Mouse (Mus musculus): ENCODE measurements around the gene Rela. TPM values are rescaled to one million over a fixed set of nuclear protein-coding genes. Genes with fewer than 3 reads are reported as not detected.

The Rela gene
- polyA plus RNA-seq, 1 experiment from 2014 or later = 50.1 TPM

DNA sequence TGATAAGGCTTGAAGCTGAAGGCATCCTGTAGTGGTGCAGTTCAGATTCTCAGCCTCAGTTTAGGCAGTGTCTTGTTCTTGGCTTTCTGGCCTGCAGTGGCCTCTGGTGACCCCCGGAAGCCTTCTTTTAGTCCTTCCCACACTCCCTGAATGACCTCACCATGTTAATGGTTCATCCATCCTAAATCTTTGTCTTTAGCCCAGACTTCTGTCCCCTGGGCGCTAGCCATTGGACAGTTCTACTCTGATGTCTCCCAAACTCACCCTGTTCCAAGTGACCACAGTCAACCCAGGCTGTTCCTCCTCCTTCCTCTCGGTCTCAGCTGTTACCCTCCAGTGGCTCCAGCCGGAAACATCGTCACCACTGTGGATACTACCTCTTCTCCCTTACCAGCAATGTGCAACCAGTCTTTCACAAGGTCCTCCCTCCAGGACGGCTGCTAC lies 12.0 kb downstream of the Rela start:
- ATAC-seq = peak; percentile 30
- Histone ChIP-seq H3K4me2 (replicated peaks; ENCODE audit: low read depth, low read length) (peak overlapping the region; percentile 50), H3K36me3 (ENCODE audit: insufficient read depth, low read length) (peaks cover 52% of the 10 kb centered on the region), H3K4me3 (ENCODE audit: low read depth, low read length) (no peak overlapping the region), H3K27me3 (replicated peaks; ENCODE audit: insufficient read depth, low read length) (no peaks in the 10 kb centered on the region), H3K9ac (replicated peaks; ENCODE audit: low read depth) (no peak overlapping the region), H3K9me3 (ENCODE audit: low read length) (no peaks in the 10 kb centered on the region), H3K27ac (ENCODE audit: low read length) (peak overlapping the region; percentile 87), H3K4me1 (ENCODE audit: insufficient read depth, low read depth, low read length) (peaks cover 3% of the 10 kb centered on the region; the same call in 1 of the 2 replicates)
- TF ChIP-seq CTCF (IDR thresholded peaks at IDR 0.05) (no peak), EP300 (IDR thresholded peaks at IDR 0.05) (no peak)
- peak; percentile 60 for DNase-seq (ENCODE audit: low spot score)
- WGBS = 65% methylated on average over 6 of the region's 6 CpGs

DNA sequence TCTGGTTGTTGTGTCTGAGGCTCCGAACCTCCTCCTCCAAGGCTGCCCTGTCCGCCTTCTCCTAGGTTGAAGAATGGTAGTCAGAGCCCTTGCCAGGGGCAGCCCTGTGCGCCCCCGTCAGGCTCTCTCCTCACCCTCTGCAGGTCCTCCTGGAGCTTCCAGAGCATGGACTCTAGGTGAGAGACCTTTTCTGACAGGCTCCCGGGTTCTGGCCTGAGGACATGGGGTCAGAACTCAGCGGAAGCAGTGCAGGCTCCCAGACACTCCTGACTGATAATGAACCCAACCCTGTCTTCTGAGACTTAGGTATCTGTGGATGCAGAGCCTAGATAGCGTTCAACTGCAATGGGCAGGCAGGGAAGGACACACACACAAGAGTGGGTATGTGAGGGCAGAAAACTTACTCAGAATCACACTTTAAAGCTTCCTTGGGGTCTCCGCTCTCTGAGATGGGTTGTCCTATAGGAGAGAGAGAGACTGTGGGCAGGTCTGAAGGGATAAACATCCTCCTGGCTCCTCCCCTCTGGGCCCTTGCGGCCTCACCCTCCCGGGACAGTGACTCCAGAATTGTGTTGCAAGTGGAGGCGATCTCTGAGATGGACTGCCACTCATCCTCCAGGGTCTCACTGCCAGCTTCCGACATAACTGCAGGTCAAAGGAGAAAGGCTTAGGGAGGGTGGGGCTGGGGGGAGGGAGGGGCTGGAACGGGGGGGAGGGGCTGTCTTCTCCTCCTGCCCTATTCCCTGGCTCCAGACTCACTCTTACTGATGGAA lies 14.4 kb downstream of the Rela start:
- H3K27ac ChIP-seq (ENCODE audit: low read length) = no peak overlapping the region
- H3K4me1 ChIP-seq (ENCODE audit: insufficient read depth, low read depth, low read length) = peaks cover 3% of the 10 kb centered on the region; the same call in 1 of the 2 replicates
- H3K9me3 ChIP-seq (ENCODE audit: low read length) = no peaks in the 10 kb centered on the region
- DNase-seq (ENCODE audit: low spot score) (peak; percentile 19), ATAC-seq (no peak)
- H3K9ac ChIP-seq (replicated peaks; ENCODE audit: low read depth) = no peak overlapping the region
- WGBS = 69% methylated on average over 12 of the region's 13 CpGs
- H3K27me3 ChIP-seq (replicated peaks; ENCODE audit: insufficient read depth, low read length) = no peaks in the 10 kb centered on the region
- H3K36me3 ChIP-seq (ENCODE audit: insufficient read depth, low read length) = peaks cover 30% of the 10 kb centered on the region
- TF ChIP-seq CTCF (IDR thresholded peaks at IDR 0.05) = no peak
- TF ChIP-seq EP300 (IDR thresholded peaks at IDR 0.05) = no peak
- H3K4me2 ChIP-seq (replicated peaks; ENCODE audit: low read depth, low read length) = no peak overlapping the region
- H3K4me3 ChIP-seq (ENCODE audit: low read depth, low read length) = no peak overlapping the region

DNA sequence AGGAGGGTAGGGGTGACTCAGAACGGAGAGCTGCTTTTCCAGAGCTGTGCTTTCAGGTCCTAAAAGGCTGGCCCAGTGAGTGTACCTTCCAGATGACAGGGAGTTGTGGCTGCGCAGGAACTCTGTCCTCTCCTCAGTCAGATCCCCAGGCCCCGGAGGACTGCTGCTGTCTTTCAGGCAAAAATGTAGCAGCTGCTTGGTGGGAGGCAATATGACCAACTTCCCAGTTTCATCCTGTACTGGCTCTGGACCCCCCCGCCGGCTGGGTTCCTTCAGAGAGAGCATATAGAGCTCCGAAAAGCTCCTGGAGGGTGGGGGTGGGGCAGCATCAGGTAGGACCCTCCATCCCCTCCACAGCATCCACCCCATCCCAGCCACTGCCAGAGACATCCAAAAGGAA lies 15.3 kb downstream of the Rela start:
- Histone ChIP-seq H3K4me2 (replicated peaks; ENCODE audit: low read depth, low read length) (no peak overlapping the region), H3K4me3 (ENCODE audit: low read depth, low read length) (no peak overlapping the region), H3K36me3 (ENCODE audit: insufficient read depth, low read length) (peaks cover 21% of the 10 kb centered on the region), H3K27ac (ENCODE audit: low read length) (no peak overlapping the region), H3K27me3 (replicated peaks; ENCODE audit: insufficient read depth, low read length) (no peaks in the 10 kb centered on the region), H3K4me1 (ENCODE audit: insufficient read depth, low read depth, low read length) (peaks cover 3% of the 10 kb centered on the region; the same call in 1 of the 2 replicates), H3K9me3 (ENCODE audit: low read length) (no peaks in the 10 kb centered on the region), H3K9ac (replicated peaks; ENCODE audit: low read depth) (no peak overlapping the region)
- no peak for ATAC-seq
- no peak for DNase-seq (ENCODE audit: low spot score)
- TF ChIP-seq EP300 (IDR thresholded peaks at IDR 0.05) = no peak
- no peak for TF ChIP-seq CTCF (IDR thresholded peaks at IDR 0.05)
- 88% methylated on average over 6 of the region's 6 CpGs for WGBS

DNA sequence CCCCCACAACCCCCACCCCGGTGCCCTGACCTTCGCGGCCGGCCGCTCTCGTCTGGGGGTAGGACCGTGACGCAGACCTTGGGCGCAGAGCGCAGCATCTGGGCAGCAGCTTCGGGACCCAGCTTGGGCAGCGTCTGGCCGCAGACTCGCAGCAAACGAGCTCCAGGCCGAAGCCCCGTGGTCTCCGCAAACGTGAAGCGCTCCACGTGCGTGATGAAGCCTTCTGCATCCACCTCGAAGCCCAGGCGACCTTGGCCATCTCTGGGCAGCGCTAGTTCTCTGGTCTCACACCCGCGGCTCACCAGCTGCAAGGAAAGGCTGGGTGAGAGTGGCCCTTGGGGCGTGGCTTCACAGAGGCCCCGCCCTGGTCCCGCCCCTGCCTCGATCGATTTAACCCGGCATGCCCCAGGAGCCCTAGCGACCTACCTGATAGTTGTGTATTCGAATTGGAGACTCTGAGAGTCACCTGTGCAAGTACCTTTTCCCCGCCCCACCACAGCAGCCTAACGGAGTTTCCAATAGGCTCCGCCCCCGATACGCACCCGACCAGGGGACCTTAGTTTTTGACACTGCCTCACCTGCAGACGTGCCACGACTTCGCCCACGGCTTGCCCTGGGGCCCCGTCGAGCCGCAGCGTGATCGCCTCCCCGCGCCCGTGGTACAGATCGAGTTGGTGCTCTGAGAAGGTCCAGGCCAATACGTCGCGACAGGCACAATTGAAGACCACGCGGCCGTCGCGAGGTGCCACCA lies 16.9 kb downstream of the Rela start:
- Histone ChIP-seq H3K4me1 (ENCODE audit: insufficient read depth, low read depth, low read length) (peaks cover 1% of the 10 kb centered on the region; the same call in 1 of the 2 replicates), H3K9me3 (ENCODE audit: low read length) (no peaks in the 10 kb centered on the region), H3K4me2 (replicated peaks; ENCODE audit: low read depth, low read length) (peak overlapping the region; percentile 47), H3K27me3 (replicated peaks; ENCODE audit: insufficient read depth, low read length) (no peaks in the 10 kb centered on the region), H3K36me3 (ENCODE audit: insufficient read depth, low read length) (peaks cover 19% of the 10 kb centered on the region), H3K27ac (ENCODE audit: low read length) (no peak overlapping the region), H3K4me3 (ENCODE audit: low read depth, low read length) (peak overlapping the region; percentile 17), H3K9ac (replicated peaks; ENCODE audit: low read depth) (no peak overlapping the region)
- ATAC-seq (peak; percentile 47; the same call in 1 of the 2 replicates), DNase-seq (ENCODE audit: low spot score) (peak; percentile 22)
- no peak for TF ChIP-seq CTCF (IDR thresholded peaks at IDR 0.05)
- no peak for TF ChIP-seq EP300 (IDR thresholded peaks at IDR 0.05)
- WGBS = 30% methylated on average over 62 of the region's 62 CpGs

DNA sequence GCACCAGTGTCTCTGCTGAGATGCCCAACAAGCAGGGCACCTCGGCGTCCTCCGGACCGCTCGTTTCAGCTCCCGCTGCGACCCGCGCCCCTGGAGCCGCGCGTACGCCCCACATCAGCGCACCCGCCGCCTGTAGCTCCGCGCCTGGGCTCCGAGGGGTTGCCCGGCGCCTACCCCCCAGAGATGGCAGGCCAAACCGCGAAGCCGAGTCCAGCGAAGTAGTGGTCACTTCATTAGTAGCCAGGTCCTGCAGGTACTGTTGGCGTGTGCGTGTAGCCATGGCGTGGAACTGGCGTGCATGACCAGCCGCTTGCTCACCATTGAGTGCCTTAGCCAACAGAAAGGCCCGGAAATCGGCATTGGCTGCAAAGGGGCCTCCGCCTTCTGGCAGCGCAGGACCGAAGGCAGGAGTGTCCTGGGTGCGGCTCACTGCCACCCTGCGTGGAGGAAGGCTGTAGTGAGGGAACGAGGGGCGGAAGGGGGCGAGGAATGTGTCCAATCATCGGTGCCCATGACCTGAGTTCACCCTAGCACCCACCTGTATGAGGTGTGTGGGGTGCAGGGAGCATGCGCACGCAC lies 17.5 kb downstream of the Rela start:
- Histone ChIP-seq H3K36me3 (ENCODE audit: insufficient read depth, low read length) (peaks cover 19% of the 10 kb centered on the region), H3K9me3 (ENCODE audit: low read length) (no peaks in the 10 kb centered on the region), H3K27me3 (replicated peaks; ENCODE audit: insufficient read depth, low read length) (no peaks in the 10 kb centered on the region), H3K4me2 (replicated peaks; ENCODE audit: low read depth, low read length) (peak overlapping the region; percentile 47), H3K27ac (ENCODE audit: low read length) (no peak overlapping the region), H3K9ac (replicated peaks; ENCODE audit: low read depth) (no peak overlapping the region), H3K4me1 (ENCODE audit: insufficient read depth, low read depth, low read length) (no peaks in the 10 kb centered on the region), H3K4me3 (ENCODE audit: low read depth, low read length) (peak overlapping the region; percentile 17)
- peak; percentile 36; the same call in 1 of the 2 replicates for ATAC-seq
- TF ChIP-seq EP300 (IDR thresholded peaks at IDR 0.05) (no peak), CTCF (IDR thresholded peaks at IDR 0.05) (no peak)
- WGBS = 39% methylated on average over 42 of the region's 43 CpGs
- DNase-seq (ENCODE audit: low spot score) = peak; percentile 15

Measured in lung, postnatal 0 days (tissue).